ENCODE assay signal across 19 mouse cellular contexts in genomic region chr2:6696326-6696725, GRCm38 (mm10).
DNase-seq lines count a peak whose midpoint lies in the region; ATAC-seq and TF ChIP-seq lines count a peak whose summit lies in the region.
"Had no signal": no experiment of that assay in that cellular context is flagged by ENCODE, and none has a peak within 500 bp of the region (broad histone marks: within the 10 kb centered on the region; RNA-seq: fewer than 3 reads in every experiment).

No protein-coding gene starts in this region.

- peaks cover 6 to 38% of the 10 kb centered on the region in 2 experiments for H3K36me3 ChIP-seq in CH12.LX (replicated peaks in 1 of 2; ENCODE audit: control insufficient read depth in 1 of 2, insufficient read depth in 1 of 2, low read length in 1 of 2)
- H3K36me3 ChIP-seq in hindbrain, embryonic 10.5 days, result no peaks in the 10 kb centered on the region
- no peaks in the 10 kb centered on the region for H3K36me3 ChIP-seq in hindbrain, embryonic 14.5 days (replicated peaks; ENCODE audit: control insufficient read depth, insufficient read depth)
- H3K36me3 ChIP-seq: embryonic facial prominence, embryonic 12.5 days; hindbrain, embryonic 12.5 days; intestine, embryonic 15.5 days had no signal

- no peak for TF ChIP-seq POLR2A in CH12.LX (IDR thresholded peaks at IDR 0.05; ENCODE audit: low read depth, low read length)

- peak overlapping the region; percentile 66 for H3K27ac ChIP-seq in CH12.LX (ENCODE audit: insufficient read depth, low read depth)
- H3K27ac ChIP-seq in hindbrain, embryonic 10.5 days, result no peak overlapping the region
- no peak overlapping the region for H3K27ac ChIP-seq in hindbrain, embryonic 14.5 days
- H3K27ac ChIP-seq: embryonic facial prominence, embryonic 12.5 days; hindbrain, embryonic 12.5 days; hindbrain, postnatal 0 days; intestine, embryonic 15.5 days had no signal

- no peak for DNase-seq in CH12.LX (ENCODE audit: extremely low read depth)
- peak; percentile 58 for DNase-seq in induced T-regulatory cell, adult 2 months (ENCODE audit: low read depth)
- DNase-seq in kidney, postnatal 10 days, result no peak
- DNase-seq in hindbrain, embryonic 10.5 days (ENCODE audit: low spot score), result no peak
- DNase-seq in hindbrain, embryonic 14.5 days (ENCODE audit: low spot score), result no peak
- DNase-seq: adrenal gland, adult 8-10 months; adrenal gland, postnatal 36 days; cerebellum, adult 2 months; cerebellum, postnatal 14 days; embryo, embryonic 11 days; gastrocnemius, postnatal 10 days; heart, postnatal 36 days; kidney, adult 8-10 months had no signal

- no peak for TF ChIP-seq RAD21 in CH12.LX (IDR thresholded peaks at IDR 0.05; ENCODE audit: low read depth, low read length)

- no peaks in the 10 kb centered on the region for H3K27me3 ChIP-seq in CH12.LX (replicated peaks)
- H3K27me3 ChIP-seq in hindbrain, embryonic 10.5 days (ENCODE audit: insufficient read depth, poor library complexity, severe bottlenecking), result no peaks in the 10 kb centered on the region
- H3K27me3 ChIP-seq in hindbrain, embryonic 14.5 days (ENCODE audit: control insufficient read depth, insufficient read depth, low read length), result no peaks in the 10 kb centered on the region
- H3K27me3 ChIP-seq: embryonic facial prominence, embryonic 12.5 days; hindbrain, embryonic 12.5 days; intestine, embryonic 15.5 days had no signal

- dilution Hi-C loops in CH12.LX (cut with MboI; ENCODE audit: extremely low pct_ligation_motif_present, extremely low pct_unique_long_range_greater_than_20kb, low sequenced_read_pairs), result no loop called here

- H3K9me3 ChIP-seq in CH12.LX (replicated peaks; ENCODE audit: low read length), result no peaks in the 10 kb centered on the region
- no peaks in the 10 kb centered on the region for H3K9me3 ChIP-seq in hindbrain, embryonic 10.5 days
- no peaks in the 10 kb centered on the region for H3K9me3 ChIP-seq in hindbrain, embryonic 14.5 days (ENCODE audit: control insufficient read depth, low read length)
- H3K9me3 ChIP-seq: embryonic facial prominence, embryonic 12.5 days; hindbrain, embryonic 12.5 days; intestine, embryonic 15.5 days had no signal

- H3K4me1 ChIP-seq in CH12.LX (ENCODE audit: control insufficient read depth in 1 of 2, insufficient read depth in 2 of 2), result peaks cover 16 to 79% of the 10 kb centered on the region in 2 experiments
- no peaks in the 10 kb centered on the region for H3K4me1 ChIP-seq in hindbrain, embryonic 10.5 days (replicated peaks)
- 0 out of 2 replicates have a peak, but pooled peaks cover 6% of the 10 kb centered on the region for H3K4me1 ChIP-seq in hindbrain, embryonic 14.5 days (replicated peaks; ENCODE audit: control insufficient read depth, insufficient read depth, low read length)
- H3K4me1 ChIP-seq: embryonic facial prominence, embryonic 12.5 days; hindbrain, embryonic 12.5 days; intestine, embryonic 15.5 days had no signal

- in situ Hi-C loops in CH12.LX (cut with MboI; ENCODE audit: low pct_ligation_motif_present, low pct_unique_long_range_greater_than_20kb, low sequenced_read_pairs), result no loop called here

- H3K9ac ChIP-seq in CH12.LX (ENCODE audit: insufficient read depth, low read depth), result no peak overlapping the region
- H3K9ac ChIP-seq in hindbrain, embryonic 14.5 days, result no peak overlapping the region
- H3K9ac ChIP-seq: embryonic facial prominence, embryonic 12.5 days; hindbrain, embryonic 12.5 days; intestine, embryonic 15.5 days had no signal

- peaks cover 53% of the 10 kb centered on the region for H3K79me2 ChIP-seq in CH12.LX (replicated peaks; ENCODE audit: control insufficient read depth, extremely low read depth, insufficient read depth, poor library complexity, severe bottlenecking)

- ATAC-seq in CD4-positive, CD25-positive, alpha-beta regulatory T cell, adult 4 months, result peak; percentile 20
- ATAC-seq in megakaryocyte progenitor cell, adult 5-6 weeks (replicated peaks; ENCODE audit: poor library complexity), result peak; percentile 36; the same call in 1 of the 2 replicates
- ATAC-seq in hindbrain, embryonic 14.5 days (ENCODE audit: low FRiP score), result no peak
- ATAC-seq: hindbrain, postnatal 0 days; intestine, embryonic 15.5 days had no signal

- no peak for TF ChIP-seq CTCF in CH12.LX (conservative IDR thresholded peaks at IDR 0.05 in 1 of 2, IDR thresholded peaks at IDR 0.05 in 1 of 2; ENCODE audit: low read depth in 2 of 2, low read length in 2 of 2)

- H3K4me2 ChIP-seq in CH12.LX (ENCODE audit: insufficient read depth, low read depth, poor library complexity, severe bottlenecking), result no peak overlapping the region
- no peak overlapping the region for H3K4me2 ChIP-seq in hindbrain, embryonic 14.5 days (replicated peaks)
- H3K4me2 ChIP-seq: embryonic facial prominence, embryonic 12.5 days; hindbrain, embryonic 12.5 days; intestine, embryonic 15.5 days had no signal

- H3K4me3 ChIP-seq in CH12.LX (replicated peaks in 1 of 3; ENCODE audit: low read depth in 2 of 3, low read length in 2 of 3, poor library complexity in 1 of 3), result no peak overlapping the region
- H3K4me3 ChIP-seq in hindbrain, embryonic 10.5 days, result no peak overlapping the region
- H3K4me3 ChIP-seq in hindbrain, embryonic 14.5 days (replicated peaks; ENCODE audit: low read length), result no peak overlapping the region
- H3K4me3 ChIP-seq: embryonic facial prominence, embryonic 12.5 days; hindbrain, embryonic 12.5 days; intestine, embryonic 15.5 days had no signal

- no peak for TF ChIP-seq EP300 in CH12.LX (IDR thresholded peaks at IDR 0.05; ENCODE audit: low read length)

- WGBS in hindbrain, embryonic 10.5 days, result 98% methylated on average over 1 of the region's 1 CpGs
- 96% methylated on average over 1 of the region's 1 CpGs for WGBS in hindbrain, embryonic 14.5 days

TF ChIP-seq in CH12.LX, 34 proteins besides CTCF, POLR2A, EP300 and RAD21:
- TF ChIP-seq TCF12 (IDR thresholded peaks at IDR 0.05; ENCODE audit: low read depth, low read length), result no peak
- no peak for TF ChIP-seq MYC (IDR thresholded peaks at IDR 0.05; ENCODE audit: low read depth, low read length)
- no peak for TF ChIP-seq MXI1 (IDR thresholded peaks at IDR 0.05; ENCODE audit: low read depth, low read length)
- TF ChIP-seq HCFC1 (IDR thresholded peaks at IDR 0.05; ENCODE audit: low read depth, low read length), result no peak
- no peak for TF ChIP-seq RCOR1 (conservative IDR thresholded peaks at IDR 0.05; ENCODE audit: low read depth, low read length)
- TF ChIP-seq ZMIZ1 (IDR thresholded peaks at IDR 0.05; ENCODE audit: low read depth, low read length), result no peak
- no peak for TF ChIP-seq SMC3 (IDR thresholded peaks at IDR 0.05; ENCODE audit: low read depth, low read length)
- TF ChIP-seq UBTF (IDR thresholded peaks at IDR 0.05; ENCODE audit: low read depth, low read length), result no peak
- no peak for TF ChIP-seq CHD1 (IDR thresholded peaks at IDR 0.05; ENCODE audit: low read depth, low read length)
- no peak for TF ChIP-seq BHLHE40 (IDR thresholded peaks at IDR 0.05; ENCODE audit: low read depth, low read length)
- TF ChIP-seq MAFK (IDR thresholded peaks at IDR 0.05; ENCODE audit: insufficient replicate concordance, low read length), result no peak
- TF ChIP-seq NRF1 (IDR thresholded peaks at IDR 0.05; ENCODE audit: low read depth, low read length), result no peak
- TF ChIP-seq MAZ (IDR thresholded peaks at IDR 0.05; ENCODE audit: low read depth, low read length), result no peak
- no peak for TF ChIP-seq ZKSCAN1 (IDR thresholded peaks at IDR 0.05; ENCODE audit: borderline replicate concordance, low read depth, low read length)
- no peak for TF ChIP-seq MAX (IDR thresholded peaks at IDR 0.05; ENCODE audit: low read length)
- TF ChIP-seq NELFE (IDR thresholded peaks at IDR 0.05; ENCODE audit: low read depth, low read length), result no peak
- no peak for TF ChIP-seq ZNF384 (IDR thresholded peaks at IDR 0.05; ENCODE audit: low read depth, low read length)
- TF ChIP-seq ZC3H11A (IDR thresholded peaks at IDR 0.05; ENCODE audit: low read depth, low read length), result no peak
- no peak for TF ChIP-seq USF1 (IDR thresholded peaks at IDR 0.05; ENCODE audit: low read depth, low read length)
- no peak for TF ChIP-seq E2F4 (IDR thresholded peaks at IDR 0.05; ENCODE audit: insufficient replicate concordance, low read depth, low read length)
